Mouse (Mus musculus) C2C12 (cell line): ENCODE measurements around the gene Usp25.

Experiments used
- CTCF ChIP-seq: IDR thresholded peaks from one replicate; pipeline ENCODE4 v1.5.1; 2011; ENCODE audit not compliant: control insufficient read depth, insufficient read depth, insufficient read length
- MAX ChIP-seq: IDR thresholded peaks from one replicate; pipeline ENCODE4 v1.6.1; 2011; ENCODE audit warnings: mild to moderate bottlenecking, control low read depth

DNA sequence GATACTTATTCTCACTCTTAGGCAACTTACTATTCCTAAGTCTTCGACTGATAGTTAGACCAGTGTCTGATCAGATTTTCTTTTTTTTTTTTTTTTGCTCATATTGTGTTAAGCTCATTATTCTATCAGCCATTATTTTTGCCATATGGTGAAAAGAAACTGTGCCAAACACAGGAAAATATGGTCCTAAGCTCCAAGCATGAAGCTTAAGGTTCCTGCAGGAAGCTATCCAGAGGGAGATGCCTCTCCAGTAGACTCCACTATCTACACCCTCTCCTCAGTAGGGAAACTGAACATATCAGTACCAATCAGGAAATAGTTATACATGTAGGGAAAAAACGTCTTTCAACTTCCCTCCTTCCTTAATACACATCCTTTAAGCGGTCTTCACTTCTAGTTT, 76.3 kb downstream of the Usp25 start:
- TF ChIP-seq CTCF (no peak), MAX (no peak)
